Mouse (Mus musculus): ENCODE results near the gene Gm49369.
A peak's percentile ranks its signal among the peaks of the same experiment; 100 is the strongest.
"Not testable (repeated sequence)": the region's sequence is repeated elsewhere in the genome, so short reads cannot be mapped to it uniquely, and the experiment has no call there.

Gm49369 gene

DNA sequence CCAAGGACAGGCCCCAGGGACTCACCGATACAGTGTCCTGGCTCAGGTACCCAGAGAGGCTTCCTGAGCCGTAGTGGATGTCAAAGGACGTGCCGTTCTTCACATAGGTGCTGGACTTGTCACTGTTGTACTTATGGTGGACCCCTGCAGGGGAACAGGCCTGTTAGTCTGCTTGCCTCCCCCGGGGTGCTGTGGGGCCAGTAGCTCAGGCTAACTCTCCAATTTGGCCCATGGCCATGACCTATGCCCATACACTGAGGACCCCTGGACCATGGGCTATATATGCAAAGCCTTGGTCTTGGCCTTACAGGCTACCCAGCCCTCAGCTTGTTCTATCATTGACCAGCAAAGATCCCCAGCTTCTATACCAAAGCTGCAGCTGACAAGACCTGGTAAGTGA is at the start of gene Gm49369:
Gene Gm49369 (minus strand): TSS at position 101 of the 400 bp plus-strand sequence.
- DNase-seq = no peak

DNA sequence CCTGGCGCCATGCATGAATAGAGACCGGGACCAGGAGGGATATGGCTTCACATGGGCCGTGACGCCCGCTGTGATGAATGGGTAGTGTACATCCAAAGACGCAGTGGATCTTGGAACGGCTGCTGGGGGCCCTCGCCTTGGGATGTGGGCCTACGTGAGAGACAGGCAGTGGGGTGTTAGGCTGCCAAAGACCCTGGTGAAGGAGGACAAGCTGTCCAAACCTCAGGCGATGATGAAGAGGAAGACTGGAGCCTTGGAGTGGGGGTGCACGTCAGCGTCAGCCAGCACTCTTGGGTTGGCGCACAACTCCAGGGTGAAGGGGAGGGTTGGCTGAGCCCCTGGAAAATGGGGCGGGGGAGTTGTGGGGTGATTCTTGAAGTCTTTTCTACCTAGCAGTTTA is 48.6 kb upstream of the Gm49369 start:
- no peak for DNase-seq

DNA sequence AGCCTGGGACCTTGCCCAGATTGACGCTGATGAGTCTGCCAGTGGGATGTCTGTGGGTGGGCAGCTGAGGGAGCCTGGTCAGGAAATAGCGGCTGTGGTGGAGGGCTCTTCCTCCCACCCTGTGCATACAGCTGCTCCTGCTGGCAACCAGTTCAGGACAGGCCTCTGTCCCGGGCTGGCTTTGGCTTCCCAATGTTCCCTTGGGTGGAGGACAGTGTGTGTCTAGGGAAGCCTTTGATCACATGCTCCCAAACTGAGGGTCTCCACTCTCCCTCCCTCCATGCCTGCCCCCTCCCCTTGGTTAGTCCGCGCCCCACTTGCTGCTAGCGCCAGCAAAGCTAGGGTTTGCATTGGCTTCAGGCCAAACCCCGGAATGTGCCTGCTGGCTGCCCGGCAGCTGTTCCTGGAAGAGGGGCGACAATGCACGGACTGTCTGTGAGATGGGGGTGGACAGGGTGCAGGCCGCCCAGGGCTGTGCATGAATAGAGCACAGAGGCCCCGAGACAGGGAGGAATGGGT is 47.8 kb upstream of the Gm49369 start:
- DNase-seq = no peak

DNA sequence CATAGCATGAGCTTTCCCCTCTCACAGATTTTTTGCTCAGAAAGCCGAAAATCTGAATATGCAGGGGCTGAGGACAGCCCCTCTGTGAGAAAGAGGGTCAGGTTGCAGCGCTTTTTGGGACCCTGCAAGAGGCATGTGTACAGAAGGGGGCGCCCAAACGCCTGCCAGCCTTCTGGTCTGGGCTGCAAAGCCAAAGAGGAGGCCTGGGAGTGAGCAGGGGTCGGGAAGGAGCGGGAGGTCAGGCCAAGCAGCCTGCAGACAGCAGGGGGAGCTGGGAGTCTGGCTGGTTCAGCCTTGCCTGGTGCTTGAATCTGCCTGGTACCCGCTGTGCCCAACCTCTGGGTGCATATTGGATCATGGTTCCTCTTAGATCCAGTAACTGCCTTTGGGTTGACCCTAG is 45.7 kb upstream of the Gm49369 start:
- peak; percentile 54 to 63 for DNase-seq

DNA sequence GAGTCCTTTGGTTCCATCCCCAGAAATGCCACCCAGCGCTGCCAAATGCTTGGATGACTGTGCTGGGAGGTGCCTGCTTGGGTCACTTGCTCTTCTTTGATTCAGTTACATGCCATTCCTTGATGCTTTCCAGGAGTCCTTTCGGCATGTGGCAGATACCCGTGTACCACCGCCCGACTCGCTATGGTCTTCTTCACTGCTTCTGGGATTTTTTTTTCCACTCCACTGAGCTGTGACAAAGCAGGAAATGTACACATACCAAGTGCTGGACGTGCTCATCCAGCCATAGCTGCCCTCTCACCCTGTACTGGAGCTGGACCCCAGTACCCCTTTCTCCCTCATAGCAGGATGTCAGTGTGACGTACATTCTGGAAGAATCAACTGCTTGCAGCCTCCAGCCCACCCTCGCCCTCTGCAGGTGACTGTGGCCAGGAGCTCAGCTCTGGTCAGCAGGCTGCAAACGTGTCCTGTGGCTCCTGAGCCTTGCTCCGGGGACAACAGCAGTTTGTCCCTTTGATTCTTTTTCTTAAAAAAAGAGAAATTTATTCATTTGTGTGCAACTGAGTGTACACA is 43.3 kb upstream of the Gm49369 start:
- DNase-seq = peak; percentile 37 to 43

DNA sequence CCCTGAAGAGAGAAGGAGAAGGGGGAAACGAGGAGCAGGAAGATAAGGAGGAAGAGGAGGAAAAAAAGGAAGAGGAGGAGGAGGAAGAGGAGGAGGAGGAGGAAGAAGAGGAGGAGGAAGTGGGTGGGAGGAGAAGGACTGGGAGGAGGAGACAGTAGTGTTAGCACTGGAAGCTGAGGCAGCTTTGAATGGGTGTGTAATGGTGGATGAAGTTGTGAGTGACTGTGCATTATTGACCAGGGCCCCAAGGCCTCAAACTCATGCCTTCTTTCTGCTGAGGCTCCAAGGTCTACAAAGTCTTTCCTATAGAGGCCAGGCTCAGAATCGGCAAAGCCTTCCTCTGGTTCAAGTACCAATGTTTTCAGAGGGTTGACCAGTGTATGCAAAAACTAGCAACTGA is 39.4 kb upstream of the Gm49369 start:
- DNase-seq = no peak

DNA sequence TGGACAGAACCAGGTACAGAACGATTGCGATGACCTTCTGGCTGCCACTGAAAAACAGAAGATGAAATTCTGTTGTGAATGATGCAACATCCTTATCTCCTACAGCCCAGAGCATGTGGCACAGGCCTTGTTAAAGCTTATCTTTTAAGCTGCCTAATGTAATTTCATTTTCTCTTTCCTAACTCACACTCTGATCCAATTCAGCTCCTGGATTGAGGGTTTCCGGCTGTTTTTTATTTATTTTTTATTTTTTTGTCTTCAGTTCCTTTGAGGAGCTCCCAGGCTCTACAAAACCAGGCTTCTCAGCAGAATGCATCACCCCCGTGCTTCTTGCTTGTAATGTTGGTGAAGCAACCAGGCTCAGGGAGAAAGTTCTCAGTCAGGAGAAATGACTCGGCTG is 37.4 kb upstream of the Gm49369 start:
- DNase-seq = no peak

DNA sequence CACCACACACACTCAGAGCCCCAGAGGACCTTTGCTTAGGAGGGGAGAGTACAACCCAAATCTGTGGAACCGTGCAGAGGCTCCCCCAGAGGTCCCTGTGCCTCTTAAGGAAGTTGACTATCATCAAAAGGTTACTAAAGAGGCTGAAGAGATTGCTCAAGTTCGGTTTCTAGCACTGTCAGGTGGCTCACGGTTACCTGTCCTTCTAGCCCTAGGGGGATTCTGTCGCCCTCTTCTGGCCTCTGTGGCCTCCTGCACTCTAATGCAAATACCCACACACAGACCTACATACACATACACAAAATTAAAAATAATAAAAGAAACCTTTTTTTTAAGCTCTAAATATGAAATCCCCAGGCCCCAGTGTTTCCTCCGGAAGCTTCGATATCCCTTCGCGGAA is 36.2 kb upstream of the Gm49369 start:
- no peak for DNase-seq

DNA sequence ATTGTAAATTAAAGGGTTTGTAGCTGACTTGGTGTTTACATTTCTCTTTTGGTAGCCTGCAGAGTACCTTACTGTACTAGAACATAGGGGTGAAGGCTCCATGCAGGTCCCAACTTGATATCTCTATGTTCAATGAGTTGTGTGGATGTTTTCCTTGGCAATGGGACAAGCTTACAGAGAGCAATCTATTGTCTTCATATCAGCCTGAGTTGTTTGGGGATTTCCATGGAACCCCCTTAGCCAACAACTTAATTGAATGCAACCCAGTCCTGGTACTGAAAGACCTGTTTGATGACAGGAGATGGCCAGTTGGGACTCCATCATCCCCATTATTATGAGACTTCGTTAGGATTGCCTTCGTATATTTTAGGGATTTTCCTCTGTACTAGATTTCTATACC is 35.6 kb upstream of the Gm49369 start:
- DNase-seq = no peak

DNA sequence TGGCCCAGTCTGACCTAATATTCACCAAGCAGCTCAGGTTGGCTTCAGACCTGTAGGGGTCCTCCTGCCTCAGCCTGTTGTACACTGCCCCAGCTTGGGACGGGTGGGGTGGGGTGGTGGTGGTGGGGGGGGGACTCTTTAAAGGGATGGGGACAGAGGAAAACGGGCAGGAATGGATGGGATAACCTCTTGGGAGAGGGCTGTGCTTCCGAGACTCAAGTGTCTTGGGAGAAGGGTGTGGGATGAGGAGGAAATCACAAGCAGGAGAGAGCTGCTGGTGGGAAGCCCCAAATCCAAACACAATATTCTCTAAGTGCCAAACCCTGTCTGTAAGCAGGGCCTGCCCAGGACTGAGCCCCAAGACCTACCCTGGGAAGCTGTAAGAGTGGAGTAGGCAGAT is 33.8 kb upstream of the Gm49369 start:
- no peak for DNase-seq

DNA sequence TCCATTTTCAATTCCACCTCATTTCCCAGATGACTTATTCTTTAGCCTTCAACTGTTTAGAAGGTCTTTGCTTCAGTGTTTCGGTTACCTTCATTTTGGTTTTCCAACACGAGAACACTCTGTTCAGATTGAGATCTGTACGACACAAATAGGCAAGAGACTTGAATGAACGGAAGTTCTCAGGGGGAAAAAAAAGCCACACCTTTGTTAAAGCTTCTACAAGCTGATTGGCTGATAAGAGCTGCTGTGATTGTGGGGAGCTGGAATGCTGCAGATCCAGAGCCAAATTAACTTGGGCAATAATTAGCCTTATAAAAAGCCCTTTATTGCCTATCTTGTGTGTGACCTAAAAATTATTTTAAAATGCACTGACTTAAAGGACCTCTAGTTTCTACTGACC is 32.8 kb upstream of the Gm49369 start:
- no peak for DNase-seq

DNA sequence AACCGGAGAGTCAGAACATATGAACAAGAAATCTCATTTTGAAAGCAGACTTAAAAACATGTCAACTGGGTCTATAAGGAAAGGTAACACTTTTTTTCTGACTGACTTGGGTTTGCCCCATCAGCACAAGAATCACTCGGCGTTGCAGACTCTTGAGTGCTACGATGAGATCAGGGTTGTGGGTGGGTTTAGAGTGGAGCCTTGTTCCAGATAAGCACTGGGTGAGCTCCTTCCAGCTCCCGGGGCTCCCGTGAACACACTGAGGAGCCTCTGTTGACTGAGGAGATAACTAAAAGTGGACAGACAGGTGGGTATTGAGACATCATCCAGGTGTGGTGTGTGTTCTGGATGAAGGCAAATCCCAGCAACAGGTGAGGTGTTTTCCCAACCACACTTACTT is 30.8 kb upstream of the Gm49369 start:
- no peak for DNase-seq

DNA sequence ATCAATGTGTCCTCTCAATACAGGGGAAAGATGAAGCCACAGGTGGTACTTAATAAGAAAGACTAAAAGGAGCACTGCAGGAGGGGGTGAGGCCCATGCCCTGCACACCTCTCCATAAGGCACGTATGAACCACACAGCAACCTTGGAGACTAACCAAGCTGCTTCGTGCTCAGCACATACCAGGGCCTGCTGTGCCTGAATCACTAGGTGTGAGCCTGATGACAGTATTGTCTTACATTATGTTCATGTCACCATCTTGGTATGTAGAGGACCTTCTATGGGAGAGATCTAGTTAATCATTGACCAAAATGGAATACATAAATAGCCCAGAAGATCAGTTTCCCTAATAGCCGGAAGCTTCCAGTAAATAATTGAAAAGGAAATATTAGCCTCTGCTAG is 27.1 kb upstream of the Gm49369 start:
- no peak for DNase-seq

DNA sequence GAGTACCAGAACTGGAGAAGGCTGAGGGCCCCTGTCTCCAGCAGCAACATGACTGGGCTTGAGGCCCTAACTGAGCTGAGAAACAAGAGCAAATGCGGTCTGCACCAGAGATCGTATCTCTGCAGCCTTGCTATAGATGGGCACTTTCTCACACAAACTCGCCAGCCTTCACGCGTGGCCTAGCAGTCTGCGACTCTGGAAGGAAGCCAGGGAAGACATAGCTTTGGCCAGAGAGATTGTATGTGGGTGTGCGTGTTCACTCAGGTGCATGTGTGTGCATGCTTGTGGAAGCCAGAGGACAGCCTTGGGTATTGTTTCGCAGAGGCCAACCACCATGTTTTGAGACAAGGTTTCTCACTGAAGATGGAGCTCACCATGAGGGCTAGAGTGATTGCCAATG is 26.2 kb upstream of the Gm49369 start:
- DNase-seq = no peak

DNA sequence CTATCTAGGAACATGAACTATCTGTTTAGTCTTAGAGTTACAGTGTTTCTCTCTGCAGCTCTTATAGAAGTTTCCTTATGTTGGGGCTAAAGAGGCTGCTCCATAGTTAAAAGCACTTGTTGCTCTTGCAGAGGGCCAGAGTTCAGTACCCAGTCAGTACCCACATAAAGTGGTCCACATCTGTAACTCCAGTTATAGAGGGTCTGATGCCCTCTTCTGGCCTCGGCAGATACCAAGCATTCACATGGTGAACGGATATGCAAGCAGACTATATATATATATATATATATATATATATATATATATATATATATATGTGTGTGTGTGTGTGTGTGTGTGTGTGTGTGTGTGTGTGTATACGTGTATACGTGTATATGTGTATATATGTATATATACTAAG is 25.5 kb upstream of the Gm49369 start:
- DNase-seq = peak; percentile 37 to 52

DNA sequence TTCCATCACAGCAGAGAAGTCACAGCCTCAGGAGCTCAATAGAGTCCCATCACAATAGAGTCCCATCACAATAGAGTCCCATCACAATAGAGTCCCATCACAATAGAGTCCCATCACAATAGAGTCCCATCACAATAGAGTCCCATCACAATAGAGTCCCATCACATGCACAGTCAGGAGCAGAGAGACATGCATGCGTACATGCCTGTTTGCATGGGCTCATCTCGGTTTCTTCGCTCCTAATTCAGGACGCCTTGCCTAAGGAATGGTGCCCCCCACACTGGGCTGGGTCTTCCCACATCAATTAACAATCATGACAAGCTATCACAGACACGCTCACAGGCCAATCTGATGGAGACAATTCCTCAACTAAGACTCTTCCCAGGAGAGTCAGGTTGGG is 22.7 kb upstream of the Gm49369 start:
- not testable (repeated sequence) for DNase-seq

DNA sequence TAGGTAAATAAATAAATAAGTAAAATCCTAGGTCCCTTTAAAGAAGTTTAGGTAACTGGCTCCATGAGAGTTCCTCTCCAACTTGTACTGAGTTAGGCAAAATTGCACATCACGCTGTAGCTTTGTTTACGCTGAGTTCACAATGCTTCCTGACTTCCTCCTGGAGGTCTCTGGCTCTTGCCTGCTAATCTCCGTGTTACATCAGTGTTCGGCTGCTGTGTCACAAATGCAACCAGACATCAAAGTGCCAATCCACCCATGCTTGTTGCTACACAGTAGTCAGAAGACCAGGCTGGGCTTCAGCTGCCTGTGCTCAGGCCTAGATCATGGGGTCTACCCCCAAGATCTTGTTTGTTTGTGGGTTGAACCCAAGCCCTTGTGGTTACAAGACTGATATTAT is 21.1 kb upstream of the Gm49369 start:
- DNase-seq = peak in 1 of 2 experiments; percentile 35

DNA sequence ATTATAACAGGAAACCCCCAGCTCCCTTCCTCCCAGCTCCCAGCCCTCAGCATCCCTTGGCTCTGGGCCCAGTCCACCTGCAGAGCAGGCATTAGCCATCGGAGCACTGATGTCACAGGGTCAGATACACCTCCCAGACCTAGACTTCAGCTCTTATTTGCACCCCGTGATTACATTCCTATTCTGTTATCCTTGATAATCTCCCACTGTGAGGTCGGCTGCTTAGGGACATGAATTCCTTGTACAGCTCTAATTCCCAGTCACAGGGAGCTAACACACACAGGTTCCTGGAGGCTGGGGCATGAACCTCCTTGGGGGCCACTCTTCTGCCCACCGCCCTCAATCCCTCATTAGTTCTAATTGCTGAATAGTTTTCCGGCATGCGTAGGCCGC is 18.3 kb upstream of the Gm49369 start:
- DNase-seq = no peak

DNA sequence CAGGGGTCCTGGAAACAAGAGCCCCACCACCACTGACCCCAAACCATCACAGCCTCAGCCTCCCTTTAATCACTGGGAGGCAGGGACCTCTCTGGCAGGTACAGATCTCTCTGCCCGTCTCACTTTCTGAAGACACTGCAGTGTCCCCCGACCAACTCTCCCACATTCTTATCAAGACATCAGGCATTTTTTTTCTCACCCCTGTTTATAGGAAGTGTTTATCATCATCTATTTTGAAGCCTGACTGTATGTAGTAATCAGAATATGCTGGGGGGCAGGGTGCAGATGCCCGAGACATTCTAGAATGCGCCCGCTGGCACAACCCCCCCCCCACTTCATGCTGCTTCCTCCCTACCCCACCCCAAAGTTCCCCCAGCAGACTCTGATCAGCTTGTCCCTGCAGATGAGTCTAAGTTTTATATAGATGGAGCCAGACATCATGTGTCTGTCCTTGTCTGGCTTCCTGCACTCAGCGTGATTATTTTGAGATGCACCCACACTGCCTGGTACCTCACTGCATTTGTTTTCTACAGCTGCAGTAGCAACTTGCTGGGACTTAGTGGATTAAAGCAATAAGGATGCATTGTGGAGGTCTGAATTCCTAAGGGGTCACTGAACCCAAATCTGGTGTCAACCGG is 17.8 kb upstream of the Gm49369 start:
- no peak for DNase-seq

DNA sequence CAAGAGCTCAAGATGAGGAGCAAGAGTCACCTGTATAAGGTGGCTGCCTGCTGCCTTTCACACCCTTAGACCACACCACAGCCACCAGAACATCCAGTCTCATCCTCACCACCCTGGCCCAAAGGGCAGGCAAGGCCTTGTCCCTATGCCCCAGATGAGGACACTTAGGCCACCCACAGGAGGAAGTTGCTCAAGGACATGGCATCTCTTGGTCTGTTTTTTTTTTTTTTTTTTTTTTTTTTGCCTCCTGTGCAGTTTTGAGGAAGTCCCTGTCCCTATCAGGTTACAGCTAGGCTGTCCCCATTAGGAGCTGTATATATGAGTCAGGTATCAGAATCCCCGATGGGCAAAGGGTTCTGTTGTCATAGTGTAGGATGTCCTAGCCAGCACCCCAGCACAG is 16.8 kb upstream of the Gm49369 start:
- DNase-seq = no peak

DNA sequence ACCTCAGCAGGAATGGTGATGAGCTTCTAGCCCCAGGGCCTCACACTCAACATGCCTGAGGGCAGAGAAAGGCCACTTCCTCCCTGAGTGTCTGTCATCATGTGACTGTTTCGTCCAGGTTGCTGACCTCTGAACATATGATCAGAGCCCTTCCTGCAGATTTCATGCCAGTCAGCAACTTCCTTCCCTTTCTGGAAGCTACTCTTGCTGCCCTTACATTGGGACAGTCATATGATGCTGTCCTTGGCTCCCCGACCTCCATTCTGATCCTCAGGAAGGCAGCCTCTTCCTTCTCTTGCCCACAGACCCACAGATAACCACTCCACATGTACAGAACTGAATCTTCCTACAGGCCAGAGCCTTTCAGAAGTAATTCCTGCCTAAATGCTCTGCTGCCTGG is 15.6 kb upstream of the Gm49369 start:
- no peak for DNase-seq

DNA sequence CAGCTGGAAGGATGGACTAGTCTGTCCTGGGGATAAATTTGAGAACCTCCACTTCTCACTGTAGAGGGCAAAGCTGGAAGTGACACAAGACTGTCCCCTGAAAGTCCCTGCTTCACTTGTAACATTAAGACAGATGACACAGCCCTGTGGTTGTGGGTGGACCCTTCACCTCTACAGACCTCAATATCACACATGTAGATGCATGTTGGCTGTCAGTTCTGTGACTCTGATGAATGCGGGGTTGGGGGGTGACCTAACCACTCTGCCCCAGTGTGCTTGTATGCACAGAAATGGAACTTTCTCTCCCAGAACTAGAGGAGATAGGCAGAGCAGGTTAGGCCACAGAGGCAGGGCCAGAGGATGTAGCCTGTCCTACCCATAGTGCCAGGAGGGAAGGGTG is 14.1 kb upstream of the Gm49369 start:
- no peak for DNase-seq

DNA sequence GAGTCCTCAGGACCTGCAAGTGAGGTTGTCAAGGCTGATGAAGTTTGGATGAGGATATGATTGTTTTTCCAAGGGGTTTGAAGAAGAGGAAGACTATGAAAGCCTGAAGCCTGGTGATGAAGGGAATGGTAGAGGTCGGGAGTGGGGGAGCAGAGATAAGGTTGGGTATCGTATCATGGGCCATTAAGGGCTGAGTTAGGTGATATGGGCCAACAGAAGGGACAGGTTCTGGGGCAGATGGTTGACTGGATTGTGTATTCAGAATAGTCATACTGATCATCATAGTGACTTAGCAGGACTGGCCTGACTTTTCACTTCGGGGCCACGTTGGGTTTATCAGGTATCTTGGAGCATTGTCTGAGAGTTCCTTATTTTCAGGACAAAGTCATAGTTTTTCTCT is 13.0 kb upstream of the Gm49369 start:
- no peak for DNase-seq

DNA sequence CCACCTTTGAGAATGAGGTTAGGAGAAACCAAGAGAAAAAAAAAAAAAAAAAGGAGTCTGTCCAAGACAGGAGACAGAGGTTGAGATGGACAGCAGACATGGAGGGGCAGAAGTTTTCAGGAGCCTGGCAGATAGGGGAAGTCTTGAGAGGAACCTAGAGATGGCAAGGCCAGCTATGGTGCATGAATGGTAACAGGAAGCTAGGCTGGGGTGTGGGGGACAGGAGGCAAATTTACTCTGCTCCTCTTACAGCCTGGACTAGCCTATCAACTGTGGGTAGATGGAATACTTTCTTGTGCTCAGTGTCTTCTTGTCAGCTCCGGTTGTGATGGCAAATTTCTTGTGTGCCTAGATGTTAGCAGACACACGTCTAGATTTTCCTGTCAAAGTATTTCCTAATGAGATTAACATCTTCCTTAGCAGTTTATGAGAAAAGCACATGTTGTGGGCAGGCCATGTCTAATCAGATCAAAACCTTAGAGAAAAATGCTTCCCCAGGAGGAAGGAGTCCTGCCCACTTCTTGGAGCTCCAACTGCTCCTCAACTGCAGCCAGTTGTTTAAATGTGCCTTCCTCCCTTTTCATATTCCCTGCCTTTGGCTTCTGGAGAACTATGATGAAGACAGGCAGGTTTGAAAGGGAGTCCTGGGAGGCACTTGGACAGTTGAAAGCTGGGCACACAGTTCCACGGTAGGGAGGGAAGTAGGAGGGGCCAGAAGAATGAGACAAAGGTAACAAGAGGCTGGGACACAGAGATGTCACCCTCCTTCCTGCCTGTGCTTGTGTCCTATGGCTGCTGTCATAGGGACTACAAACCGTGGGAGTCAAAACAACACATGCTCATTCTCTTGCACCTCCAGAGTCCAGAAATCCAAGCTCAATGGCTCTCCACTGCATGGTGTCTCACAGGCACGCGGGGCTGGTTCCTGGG is 12.1 kb upstream of the Gm49369 start:
- DNase-seq = no peak

Measured in thymus, postnatal 36 days (tissue).